Mouse (Mus musculus) heart, postnatal 0 days (tissue): ENCODE data around the gene Kdm4d.

Source experiments
- CTCF ChIP-seq: IDR thresholded peaks from 2 replicates; pipeline ENCODE4 v1.5.1; 2016; ENCODE audit warnings: antibody characterized with exemption, control low read depth, low read depth
- EP300 ChIP-seq: IDR thresholded peaks from 2 replicates; pipeline ENCODE4 v1.6.1; 2016; ENCODE audit warnings: antibody characterized with exemption, low read depth

DNA sequence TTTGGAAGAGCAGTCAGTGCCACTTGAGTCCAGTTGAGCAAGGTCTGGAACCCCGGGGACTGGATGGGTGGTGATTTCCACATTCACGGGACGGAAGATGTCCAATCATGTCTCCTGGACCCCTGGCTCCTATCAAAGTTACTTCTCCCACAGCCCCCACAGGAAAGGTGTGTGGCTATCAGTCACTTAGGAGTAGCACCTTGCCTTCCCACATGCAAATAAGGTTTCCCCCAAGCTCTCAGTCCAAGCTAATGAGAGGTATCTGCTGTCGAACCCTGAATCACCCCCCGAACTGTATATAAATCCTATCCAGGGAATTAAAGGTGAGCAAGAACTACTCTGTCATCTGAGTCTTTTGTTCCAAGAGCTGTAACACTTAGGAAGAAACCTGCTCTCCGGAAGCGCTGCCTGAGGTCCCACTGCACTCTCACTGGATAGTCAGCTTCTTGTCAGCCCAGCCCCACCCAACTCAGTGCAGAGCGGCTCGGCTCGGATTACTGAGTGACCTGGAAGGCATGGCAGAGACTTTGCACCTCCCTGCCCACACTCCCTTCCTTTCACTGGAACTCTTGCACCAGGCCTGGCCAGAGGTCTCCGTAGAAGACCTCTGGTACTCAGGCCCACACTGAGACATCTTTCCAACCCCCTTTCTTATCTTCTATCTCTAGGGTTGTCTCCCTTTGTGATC, 66.9 kb downstream of the Kdm4d start:
- no peak for TF ChIP-seq CTCF
- TF ChIP-seq EP300, result no peak
